In the genomic region with DNA sequence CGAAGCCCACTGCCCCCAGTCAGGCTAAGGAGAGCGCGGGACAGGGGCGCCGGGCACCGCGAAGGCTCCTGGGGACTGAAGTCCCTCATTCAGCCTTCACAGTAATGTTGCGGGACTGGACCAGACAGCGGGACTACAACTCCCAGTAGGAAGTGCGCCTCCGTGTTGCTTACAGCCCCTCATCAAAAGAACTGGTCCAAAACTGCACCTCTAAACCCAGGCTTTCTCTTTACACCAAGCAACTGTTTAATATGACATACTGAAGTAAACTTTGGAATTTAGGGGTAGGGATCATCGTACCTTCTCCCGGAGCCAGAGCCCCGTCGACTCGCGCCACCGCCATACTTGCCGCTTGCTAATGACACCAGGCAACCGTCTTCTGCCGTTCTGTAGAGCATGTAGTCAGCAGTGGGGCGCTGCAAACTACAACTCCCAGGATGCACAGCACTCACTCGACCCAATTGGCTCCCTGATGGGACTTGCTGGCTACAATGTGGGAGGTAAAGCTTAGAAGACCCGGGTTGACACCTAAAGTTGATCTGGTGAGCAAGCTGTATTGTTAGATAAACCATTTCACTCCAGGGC, we compare ENCODE assay signal across 8 mouse cellular contexts. TPM values are rescaled to one million over a fixed set of nuclear protein-coding genes. Genes with fewer than 3 reads are reported as not detected.
DNase-seq lines count a peak whose midpoint lies in the region; ATAC-seq and TF ChIP-seq lines count a peak whose summit lies in the region.

A gene (minus strand): TSS at position 403 of the 585 bp plus-strand sequence.

- no peaks in the 10 kb centered on the region for H3K36me3 ChIP-seq in C2C12 (ENCODE audit: control insufficient read depth, insufficient read depth)
- peaks cover 12% of the 10 kb centered on the region for H3K36me3 ChIP-seq in erythroblast, embryonic 14.5 days (ENCODE audit: control insufficient read depth)
- H3K36me3 ChIP-seq in heart, embryonic 12.5 days: peaks cover 5% of the 10 kb centered on the region
- no peaks in the 10 kb centered on the region for H3K36me3 ChIP-seq in kidney, postnatal 0 days (ENCODE audit: insufficient read depth, low read length)
- H3K36me3 ChIP-seq in liver, embryonic 11.5 days (ENCODE audit: control insufficient read depth, insufficient read depth, low read length): peaks cover 2% of the 10 kb centered on the region; the same call in 1 of the 2 replicates
- no peaks in the 10 kb centered on the region for H3K36me3 ChIP-seq in stomach, embryonic 14.5 days (ENCODE audit: control insufficient read depth, insufficient read depth, low read length)

- DNase-seq in brain, embryonic 14.5 days (ENCODE audit: low read depth): peak; percentile 98
- peak; percentile 96 for DNase-seq in kidney, postnatal 0 days (ENCODE audit: low spot score)
- DNase-seq in liver, embryonic 11.5 days (ENCODE audit: low spot score): peak; percentile 91
- peak; percentile 94 for DNase-seq in naive thymus-derived CD4-positive, alpha-beta T cell, adult 2 months (ENCODE audit: low read depth)

- H3ac ChIP-seq in C2C12 (ENCODE audit: control insufficient read depth, insufficient read length, low read depth): peak within 1 kb of the TSS; percentile 47

- peak; percentile 98 for ATAC-seq in heart, embryonic 12.5 days (ENCODE audit: insufficient number of reproducible peaks, low FRiP score)
- ATAC-seq in kidney, postnatal 0 days (replicated peaks; ENCODE audit: low FRiP score, low read depth): peak; percentile 98
- ATAC-seq in liver, embryonic 11.5 days (replicated peaks; ENCODE audit: low FRiP score): peak; percentile 99
- peak; percentile 99 for ATAC-seq in stomach, embryonic 14.5 days (ENCODE audit: insufficient number of reproducible peaks, insufficient read depth, low FRiP score, low read depth)

- WGBS in heart, embryonic 12.5 days: under 1% methylated on average over 24 of the region's 24 CpGs
- under 1% methylated on average over 24 of the region's 24 CpGs for WGBS in kidney, postnatal 0 days
- WGBS in liver, embryonic 11.5 days: under 1% methylated on average over 24 of the region's 24 CpGs
- WGBS in stomach, embryonic 14.5 days: under 1% methylated on average over 24 of the region's 24 CpGs

- peak within 1 kb of the TSS; percentile 45; the same call in 1 of the 2 replicates for H3K27ac ChIP-seq in heart, embryonic 12.5 days (ENCODE audit: poor library complexity, severe bottlenecking)
- peak within 1 kb of the TSS; percentile 54 for H3K27ac ChIP-seq in kidney, postnatal 0 days
- H3K27ac ChIP-seq in liver, embryonic 11.5 days (ENCODE audit: low read depth, low read length): peak within 1 kb of the TSS; percentile 44; the same call in 1 of the 2 replicates
- H3K27ac ChIP-seq in stomach, embryonic 14.5 days (ENCODE audit: low read length): peak within 1 kb of the TSS; percentile 55; the same call in 1 of the 2 replicates

- peak within 1 kb of the TSS; percentile 74 for H3K4me3 ChIP-seq in C2C12 (ENCODE audit: insufficient read depth, poor library complexity, severe bottlenecking)
- peak within 1 kb of the TSS; percentile 90 for H3K4me3 ChIP-seq in erythroblast, embryonic 14.5 days (replicated peaks)
- H3K4me3 ChIP-seq in heart, embryonic 12.5 days: peak within 1 kb of the TSS; percentile 79
- H3K4me3 ChIP-seq in kidney, postnatal 0 days (replicated peaks; ENCODE audit: low read depth, low read length): peak within 1 kb of the TSS; percentile 63
- H3K4me3 ChIP-seq in liver, embryonic 11.5 days (ENCODE audit: low read depth, low read length): peak within 1 kb of the TSS; percentile 73
- H3K4me3 ChIP-seq in stomach, embryonic 14.5 days (ENCODE audit: low read depth, low read length): peak within 1 kb of the TSS; percentile 85

- no peaks in the 10 kb centered on the region for H3K79me3 ChIP-seq in C2C12 (ENCODE audit: low read depth)

- H3K9me3 ChIP-seq in erythroblast, embryonic 14.5 days (ENCODE audit: control insufficient read depth, low read length): peaks cover 3% of the 10 kb centered on the region; the same call in 1 of the 2 replicates
- no peaks in the 10 kb centered on the region for H3K9me3 ChIP-seq in heart, embryonic 12.5 days (replicated peaks)
- no peaks in the 10 kb centered on the region for H3K9me3 ChIP-seq in kidney, postnatal 0 days (replicated peaks; ENCODE audit: low read length)
- no peaks in the 10 kb centered on the region for H3K9me3 ChIP-seq in liver, embryonic 11.5 days (ENCODE audit: control insufficient read depth, low read length)
- no peaks in the 10 kb centered on the region for H3K9me3 ChIP-seq in stomach, embryonic 14.5 days (ENCODE audit: control insufficient read depth, low read depth, low read length)

- H3K79me2 ChIP-seq in C2C12 (ENCODE audit: control insufficient read depth, insufficient read depth): peaks cover 12% of the 10 kb centered on the region

- H3K4me2 ChIP-seq in heart, embryonic 12.5 days: peak within 1 kb of the TSS; percentile 81
- peak within 1 kb of the TSS; percentile 86 for H3K4me2 ChIP-seq in kidney, postnatal 0 days (ENCODE audit: low read length)
- peak within 1 kb of the TSS; percentile 74 for H3K4me2 ChIP-seq in liver, embryonic 11.5 days
- peak within 1 kb of the TSS; percentile 73 for H3K4me2 ChIP-seq in stomach, embryonic 14.5 days (replicated peaks; ENCODE audit: low read depth, low read length)

- peak within 1 kb of the TSS; percentile 85 for H3K9ac ChIP-seq in heart, embryonic 12.5 days
- H3K9ac ChIP-seq in kidney, postnatal 0 days (ENCODE audit: low read depth, low read length): peak within 1 kb of the TSS; percentile 52
- H3K9ac ChIP-seq in liver, embryonic 11.5 days (ENCODE audit: low read depth, low read length): peak within 1 kb of the TSS; percentile 65
- H3K9ac ChIP-seq in stomach, embryonic 14.5 days (replicated peaks; ENCODE audit: low read depth, low read length): peak within 1 kb of the TSS; percentile 61

- no peaks in the 10 kb centered on the region for H3K27me3 ChIP-seq in C2C12 (ENCODE audit: control insufficient read depth, insufficient read depth, insufficient read length)
- no peaks in the 10 kb centered on the region for H3K27me3 ChIP-seq in erythroblast, embryonic 14.5 days (ENCODE audit: control insufficient read depth)
- no peaks in the 10 kb centered on the region for H3K27me3 ChIP-seq in heart, embryonic 12.5 days (replicated peaks)
- no peaks in the 10 kb centered on the region for H3K27me3 ChIP-seq in kidney, postnatal 0 days (ENCODE audit: insufficient read depth, low read length)
- H3K27me3 ChIP-seq in liver, embryonic 11.5 days (replicated peaks; ENCODE audit: control insufficient read depth, insufficient read depth, low read length): no peaks in the 10 kb centered on the region
- H3K27me3 ChIP-seq in stomach, embryonic 14.5 days (ENCODE audit: control insufficient read depth, insufficient read depth, low read length): no peaks in the 10 kb centered on the region

- TF ChIP-seq POLR2A in brain, embryonic 14.5 days (IDR thresholded peaks at IDR 0.05; ENCODE audit: borderline replicate concordance, extremely low read depth, insufficient read depth, insufficient read length, poor library complexity, severe bottlenecking): no peak; the same call in 1 of the 2 replicates

- TF ChIP-seq CTCF in C2C12 (IDR thresholded peaks at IDR 0.05; ENCODE audit: control insufficient read depth, insufficient read depth, insufficient read length): no peak
- no peak for TF ChIP-seq CTCF in brain, embryonic 14.5 days (IDR thresholded peaks at IDR 0.05; ENCODE audit: borderline replicate concordance, extremely low read depth, insufficient read depth, insufficient read length)
- TF ChIP-seq CTCF in kidney, postnatal 0 days (IDR thresholded peaks at IDR 0.05; ENCODE audit: low read depth): 0 out of 2 replicates have a peak, but pooled peaks have one; percentile 24

- H3K4me1 ChIP-seq in erythroblast, embryonic 14.5 days (ENCODE audit: control insufficient read depth): peaks cover 20% of the 10 kb centered on the region
- H3K4me1 ChIP-seq in heart, embryonic 12.5 days (replicated peaks): no peaks in the 10 kb centered on the region; the same call in 1 of the 2 replicates
- no peaks in the 10 kb centered on the region for H3K4me1 ChIP-seq in kidney, postnatal 0 days (replicated peaks; ENCODE audit: insufficient read depth, low read length)
- no peaks in the 10 kb centered on the region for H3K4me1 ChIP-seq in liver, embryonic 11.5 days (replicated peaks; ENCODE audit: control insufficient read depth, insufficient read depth, low read length)
- no peaks in the 10 kb centered on the region for H3K4me1 ChIP-seq in stomach, embryonic 14.5 days (ENCODE audit: control insufficient read depth, insufficient read depth, low read length)

TF ChIP-seq in C2C12, 6 proteins besides CTCF, POLR2A, EP300 and RAD21:
- TF ChIP-seq CEBPB (IDR thresholded peaks at IDR 0.05; ENCODE audit: low read depth): no peak

RNA-seq across cellular contexts. Expression of the gene that starts here (rescaled TPM):
- polyA plus RNA-seq in C2C12 (2012; fragmentation: generic; extraction: Trizol): 4.7 TPM
- 7.5 and 11.5 TPM in 2 replicates for polyA plus RNA-seq in brain, embryonic 14.5 days (2012; rRNA removed)
- 0.25 and 0.26 TPM in 2 replicates for polyA plus RNA-seq in erythroblast, embryonic 14.5 days (2012)
- polyA plus RNA-seq in heart, embryonic 12.5 days (2016; fragmentation: Nextera tagmentation; extraction: Ambion mirVana): 9.8 and 9.9 TPM in 2 replicates
- 8.2 and 8.5 TPM in 2 replicates for polyA plus RNA-seq in kidney, postnatal 0 days (2015; fragmentation: Nextera tagmentation; extraction: Ambion mirVana)
- 8.9 and 9.3 TPM in 2 replicates for polyA plus RNA-seq in liver, embryonic 11.5 days (2014; fragmentation: Nextera tagmentation; extraction: Ambion mirVana)
- 12.6 and 12.7 TPM in 2 replicates for polyA plus RNA-seq in stomach, embryonic 14.5 days (2014; fragmentation: Nextera tagmentation; extraction: Ambion mirVana)

Comparison
In these comparisons a context has a peak if more than half of its experiments do, and no peak if none do; other contexts are left out.
1. Peak in every context shown above with its lines: DNase-seq, ATAC-seq, H3K4me3 ChIP-seq and H3K27ac ChIP-seq.